Mouse (Mus musculus) embryonic facial prominence, embryonic 14.5 days (tissue): Measurements from ENCODE around the gene A930018P22Rik. TPM values are rescaled to one million over a fixed set of nuclear protein-coding genes. Genes with fewer than 3 reads are reported as not detected.
"Not testable (repeated sequence)": the region's sequence is repeated elsewhere in the genome, so short reads cannot be mapped to it uniquely, and the experiment has no call there.

Experiments
- ATAC-seq: fragments of 200-750 bp; cut with Nextera tagmentation; 2 replicates; pipeline ENCODE4 v1.8.0; 2017; ENCODE audit warnings: low read depth, moderate number of reproducible peaks, moderate TSS enrichment
- DNase-seq: peaks from one replicate; pipeline ENCODE4 v3.0.0-alpha.2; 2015; ENCODE audit warnings: low spot score
- H3K27ac ChIP-seq: fragments of 300-500 bp; sonication (generic); replicated peaks from 2 replicates; pipeline ENCODE4 v1.5.1; 2014; ENCODE audit warnings: low read depth, mild to moderate bottlenecking, low read length, moderate library complexity
- H3K27me3 ChIP-seq: fragments of 300-500 bp; sonication (generic); replicated peaks from 2 replicates; pipeline ENCODE4 v1.6.1; 2014; ENCODE audit warnings: low read length; ENCODE audit not compliant: control insufficient read depth, insufficient read depth
- H3K36me3 ChIP-seq: fragments of 300-500 bp; sonication (generic); 2 replicates; pipeline ENCODE4 v1.6.1; 2014; ENCODE audit warnings: low read length, mixed read lengths; ENCODE audit not compliant: control insufficient read depth, insufficient read depth
- H3K4me1 ChIP-seq: fragments of 300-500 bp; sonication (generic); 2 replicates; pipeline ENCODE4 v1.6.1; 2014; ENCODE audit warnings: antibody characterized with exemption, low read length; ENCODE audit not compliant: control insufficient read depth, insufficient read depth
- H3K4me2 ChIP-seq: fragments of 300-500 bp; sonication (generic); 2 replicates; pipeline ENCODE4 v1.6.1; 2014; ENCODE audit warnings: low read depth, mild to moderate bottlenecking, low read length, moderate library complexity, mixed read lengths
- H3K4me3 ChIP-seq: fragments of 300-500 bp; sonication (generic); 2 replicates; pipeline ENCODE4 v1.5.1; 2014; ENCODE audit warnings: low read depth, mild to moderate bottlenecking, low read length
- H3K9ac ChIP-seq: fragments of 300-500 bp; sonication (generic); 2 replicates; pipeline ENCODE4 v1.6.1; 2014; ENCODE audit warnings: low read depth, mild to moderate bottlenecking, low read length, moderate library complexity, mixed read lengths
- H3K9me3 ChIP-seq: fragments of 300-500 bp; sonication (generic); 2 replicates; pipeline ENCODE4 v1.6.1; 2016; ENCODE audit warnings: low read length; ENCODE audit not compliant: control insufficient read depth
- WGBS: fragments of 180-500 bp; shearing (Covaris S2); extraction: QIAGEN DNeasy Blood & Tissue Kit; methylation state at CpG from one replicate; pipeline ENCODE4 v1.1.7; 2014; 5-methylcytosine and 5-hydroxymethylcytosine counted together
- polyA plus RNA-seq: library from polyadenylated mRNA; unstranded; fragments of >200 nt; fragmentation: Nextera tagmentation; extraction: Ambion mirVana; gene quantifications from 2 replicates; pipeline ENCODE4 v1.2.1, GENCODE M21; 2014

Gene A930018P22Rik
- polyA plus RNA-seq, 1 experiment from 2014 or later = not detected

DNA sequence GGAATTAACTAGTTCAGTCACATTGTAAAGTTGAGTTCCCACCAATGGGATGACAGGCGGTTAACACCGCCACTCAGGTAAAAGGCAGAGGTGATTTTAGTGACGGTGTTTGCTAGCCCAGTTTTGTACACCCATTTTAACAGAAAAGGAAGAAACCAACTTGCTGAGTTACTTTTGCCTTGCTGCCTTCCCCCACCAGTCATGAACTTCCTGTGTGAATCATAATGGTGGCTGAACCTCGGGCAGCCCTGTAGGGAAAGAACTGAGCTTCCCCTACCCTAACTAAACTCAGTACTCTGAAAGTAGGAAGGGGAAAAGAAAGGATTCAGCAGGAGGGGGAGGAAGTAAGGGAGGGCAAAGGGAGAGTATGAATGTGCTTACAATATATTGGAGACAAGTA, 12.5 kb upstream of the A930018P22Rik start:
- H3K9me3 ChIP-seq = no peaks in the 10 kb centered on the region
- H3K36me3 ChIP-seq = no peaks in the 10 kb centered on the region
- H3K27me3 ChIP-seq = no peaks in the 10 kb centered on the region
- no peak for DNase-seq
- no peak overlapping the region for H3K4me3 ChIP-seq
- no peak overlapping the region for H3K27ac ChIP-seq
- 77% methylated on average over 4 of the region's 4 CpGs for WGBS
- no peaks in the 10 kb centered on the region for H3K4me1 ChIP-seq
- no peak overlapping the region for H3K9ac ChIP-seq
- no peak overlapping the region for H3K4me2 ChIP-seq
- ATAC-seq = no peak

DNA sequence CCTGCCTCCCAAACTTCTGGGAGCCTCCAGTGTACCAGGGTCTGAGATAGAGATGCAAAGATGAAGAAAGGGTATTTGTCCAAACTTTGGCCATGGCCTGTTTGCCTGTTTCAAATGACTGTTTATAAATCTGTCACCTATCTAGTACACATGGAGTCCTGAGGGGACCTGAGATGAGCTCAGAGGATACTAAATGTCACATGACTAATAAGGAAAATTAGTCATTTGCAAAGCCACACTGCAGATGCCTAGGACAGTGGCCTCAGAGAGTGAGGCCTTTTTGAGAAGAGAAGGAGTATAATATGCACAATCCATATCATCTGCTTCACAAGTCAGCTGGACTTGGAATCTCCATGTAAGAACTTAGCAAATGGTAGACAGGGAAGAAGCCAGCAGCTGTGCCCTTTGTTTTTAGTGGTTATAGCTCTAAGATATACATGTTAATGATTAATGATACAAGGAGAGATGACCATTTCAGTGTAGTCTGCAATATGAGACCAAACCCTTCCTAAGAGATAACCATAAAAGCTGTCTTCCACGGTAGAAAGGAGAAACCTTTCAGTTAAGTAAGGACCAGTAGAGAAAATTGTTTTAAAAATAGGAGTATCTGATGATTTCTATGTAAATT, 11.3 kb upstream of the A930018P22Rik start:
- not testable (repeated sequence) for H3K4me3 ChIP-seq, H3K36me3 ChIP-seq, H3K9ac ChIP-seq, H3K9me3 ChIP-seq, ATAC-seq, DNase-seq, H3K4me2 ChIP-seq, H3K27me3 ChIP-seq, H3K4me1 ChIP-seq, H3K27ac ChIP-seq
- no CpG with 5 or more reads among the region's 1 CpGs for WGBS

GRCm38 (mm10) chr2:104113563-104113962, 9.0 kb upstream of the A930018P22Rik start:
- H3K4me2 ChIP-seq, DNase-seq, H3K4me3 ChIP-seq, H3K9me3 ChIP-seq, H3K4me1 ChIP-seq, H3K27me3 ChIP-seq, H3K27ac ChIP-seq, H3K9ac ChIP-seq, ATAC-seq, H3K36me3 ChIP-seq: not testable (repeated sequence)

GRCm38 (mm10) chr2:104114898-104115297, 7.7 kb upstream of the A930018P22Rik start:
- DNase-seq (no peak), ATAC-seq (no peak)
- no peak overlapping the region for H3K27ac ChIP-seq
- no peaks in the 10 kb centered on the region for H3K4me1 ChIP-seq
- H3K4me3 ChIP-seq = no peak overlapping the region
- no peak overlapping the region for H3K4me2 ChIP-seq
- H3K27me3 ChIP-seq = no peaks in the 10 kb centered on the region
- H3K9me3 ChIP-seq = no peaks in the 10 kb centered on the region
- no peaks in the 10 kb centered on the region for H3K36me3 ChIP-seq
- no peak overlapping the region for H3K9ac ChIP-seq
- 73% methylated on average over 3 of the region's 3 CpGs for WGBS

GRCm38 (mm10) chr2:104117173-104117572, 5.4 kb upstream of the A930018P22Rik start:
- not testable (repeated sequence) for DNase-seq, H3K4me2 ChIP-seq, ATAC-seq, H3K27me3 ChIP-seq, H3K27ac ChIP-seq, H3K4me3 ChIP-seq, H3K4me1 ChIP-seq, H3K9me3 ChIP-seq, H3K36me3 ChIP-seq, H3K9ac ChIP-seq

DNA sequence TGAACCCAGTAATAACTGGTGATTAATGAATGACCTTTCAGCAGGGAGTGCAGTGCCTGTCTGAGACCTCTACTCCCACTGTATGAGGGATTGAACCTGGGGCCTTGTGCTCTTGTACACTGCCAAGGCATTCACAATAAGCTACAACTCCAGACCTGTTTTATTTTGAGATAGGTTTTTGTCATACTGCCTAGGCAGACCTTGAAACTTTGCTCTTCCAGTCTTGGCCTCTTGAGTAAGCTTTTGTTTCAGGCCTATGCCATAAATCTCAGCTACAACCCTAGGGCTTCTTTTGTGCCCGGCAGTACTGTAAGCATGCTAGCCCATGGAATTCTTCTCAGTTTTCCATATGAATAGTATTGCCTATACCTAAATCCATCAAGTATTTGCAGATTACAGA, 3.5 kb upstream of the A930018P22Rik start:
- ATAC-seq (no peak), DNase-seq (no peak)
- H3K36me3 ChIP-seq = no peaks in the 10 kb centered on the region
- 0 out of 2 replicates have a peak, but pooled peaks cover 5% of the 10 kb centered on the region for H3K4me1 ChIP-seq
- WGBS = 69% methylated on average over 1 of the region's 1 CpGs
- H3K27me3 ChIP-seq = no peaks in the 10 kb centered on the region
- H3K9me3 ChIP-seq = no peaks in the 10 kb centered on the region
- H3K4me3 ChIP-seq = no peak overlapping the region
- H3K27ac ChIP-seq = no peak overlapping the region
- no peak overlapping the region for H3K9ac ChIP-seq
- H3K4me2 ChIP-seq = no peak overlapping the region

DNA sequence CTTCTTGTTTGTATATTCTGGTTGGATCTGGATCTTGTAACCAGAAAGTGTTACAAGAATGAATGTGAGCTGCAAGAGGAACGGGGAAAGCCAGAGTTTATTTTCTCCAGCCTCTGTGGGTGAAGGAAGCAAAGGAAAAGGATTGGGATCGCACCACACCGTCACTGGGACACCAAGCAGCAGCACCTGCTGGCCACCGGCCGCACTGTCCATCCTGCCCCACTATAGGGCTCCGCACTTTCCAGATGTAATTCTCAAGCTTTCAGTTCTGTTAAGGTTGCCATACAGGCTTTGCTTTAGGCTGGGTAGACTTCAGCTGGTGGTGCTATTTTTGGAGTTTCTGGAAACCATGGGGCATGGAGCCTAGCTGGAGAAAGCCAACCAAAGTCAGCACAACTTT, 2.3 kb upstream of the A930018P22Rik start:
- ATAC-seq (no peak), DNase-seq (no peak)
- Histone ChIP-seq H3K9ac (no peak overlapping the region), H3K4me3 (no peak overlapping the region), H3K27ac (no peak overlapping the region), H3K27me3 (no peaks in the 10 kb centered on the region), H3K36me3 (no peaks in the 10 kb centered on the region), H3K9me3 (no peaks in the 10 kb centered on the region), H3K4me2 (no peak overlapping the region), H3K4me1 (0 out of 2 replicates have a peak, but pooled peaks cover 5% of the 10 kb centered on the region)
- WGBS = 51% methylated on average over 6 of the region's 6 CpGs

DNA sequence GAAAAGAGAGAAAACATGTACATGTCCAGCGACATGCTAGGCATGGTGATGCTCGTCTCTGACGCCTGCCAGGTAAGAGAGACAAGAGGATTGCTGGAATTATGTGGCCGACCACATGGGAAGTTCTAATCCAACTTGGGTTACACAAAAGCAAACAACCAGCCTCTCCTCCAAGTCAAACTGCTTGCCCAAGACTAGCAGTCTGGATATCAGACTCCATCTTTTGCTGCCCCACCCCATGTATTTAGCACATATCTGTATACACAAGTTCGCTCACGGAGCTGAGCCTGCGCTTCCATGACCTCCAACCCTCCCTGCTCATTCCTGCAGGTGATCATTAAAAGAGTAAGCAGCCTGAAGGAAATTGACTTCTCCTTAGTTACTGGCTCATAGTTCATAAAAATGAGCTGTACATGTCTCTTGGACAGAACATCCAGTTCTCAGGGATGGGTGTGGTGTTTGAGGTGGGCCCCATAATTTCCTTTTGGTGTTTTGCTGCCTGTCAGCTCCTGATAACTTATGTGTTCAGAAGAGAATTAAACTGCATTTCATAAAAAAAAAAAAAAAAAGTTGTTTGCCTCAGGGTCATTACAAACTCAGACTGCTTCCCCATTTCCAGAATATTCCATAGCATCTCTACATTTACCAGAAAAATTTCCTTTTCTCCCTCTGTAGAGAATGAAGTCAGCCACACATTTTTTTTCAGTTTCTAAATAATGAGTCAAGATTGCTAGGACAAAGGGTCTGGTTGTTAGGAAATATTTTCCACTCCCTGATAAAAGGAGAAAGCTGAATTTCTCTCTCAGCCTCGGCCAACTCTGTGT, 676 bp upstream of the A930018P22Rik start:
- H3K4me2 ChIP-seq = peak overlapping the region; percentile 94
- WGBS = 80% methylated on average over 8 of the region's 8 CpGs
- H3K27ac ChIP-seq = no peak overlapping the region; the same call in 1 of the 2 replicates
- no peaks in the 10 kb centered on the region for H3K36me3 ChIP-seq
- peak overlapping the region; percentile 64 for H3K4me3 ChIP-seq
- H3K9me3 ChIP-seq = no peaks in the 10 kb centered on the region
- no peak for DNase-seq
- H3K9ac ChIP-seq = no peak overlapping the region; the same call in 1 of the 2 replicates
- ATAC-seq = no peak
- H3K4me1 ChIP-seq = 0 out of 2 replicates have a peak, but pooled peaks cover 5% of the 10 kb centered on the region
- H3K27me3 ChIP-seq = no peaks in the 10 kb centered on the region
